In genomic region chr3:85368354-85369120, GRCm38 (mm10) we compare ENCODE assay signal across 16 mouse cellular contexts.
A peak's percentile ranks its signal among the peaks of the same experiment; 100 is the strongest.
DNase-seq lines count a peak whose midpoint lies in the region; ATAC-seq and TF ChIP-seq lines count a peak whose summit lies in the region.
"Had no signal": no experiment of that assay in that cellular context is flagged by ENCODE, and none has a peak within 500 bp of the region (broad histone marks: within the 10 kb centered on the region; RNA-seq: fewer than 3 reads in every experiment).

No protein-coding gene starts in this region.

- no peak overlapping the region for H3K9ac ChIP-seq in heart, embryonic 11.5 days (ENCODE audit: low read depth, low read length)
- H3K9ac ChIP-seq: embryonic facial prominence, embryonic 13.5 days; liver, embryonic 13.5 days; midbrain, embryonic 12.5 days had no signal

- no peaks in the 10 kb centered on the region for H3K36me3 ChIP-seq in heart, embryonic 11.5 days (ENCODE audit: control insufficient read depth, insufficient read depth, low read length)
- H3K36me3 ChIP-seq: embryonic facial prominence, embryonic 13.5 days; liver, embryonic 13.5 days; midbrain, embryonic 12.5 days had no signal

- intact Hi-C loops in heart, postnatal 14 days (cut with DNase I), result no loop called here
- intact Hi-C loops in left cerebral cortex, adult 2 months (cut with DNase I), result loop anchor here (1.0 to 10.0 kb wide), 10 partner anchors 58 to 416 kb away; partner anchors contain the start of gene Gatb

- H3K4me2 ChIP-seq in heart, embryonic 11.5 days, result no peak overlapping the region
- H3K4me2 ChIP-seq: embryonic facial prominence, embryonic 13.5 days; liver, embryonic 13.5 days; midbrain, embryonic 12.5 days had no signal

- no peaks in the 10 kb centered on the region for H3K27me3 ChIP-seq in heart, embryonic 11.5 days (ENCODE audit: control insufficient read depth, insufficient read depth, low read length)
- H3K27me3 ChIP-seq: embryonic facial prominence, embryonic 13.5 days; liver, embryonic 13.5 days had no signal

- WGBS in heart, embryonic 11.5 days (ENCODE audit: insufficient replicate concordance), result 69% methylated on average over 16 of the region's 16 CpGs

- peak overlapping the region; percentile 35; the same call in 1 of the 2 replicates for H3K27ac ChIP-seq in heart, embryonic 11.5 days (ENCODE audit: low read depth, low read length)
- peak overlapping the region; percentile 94 for H3K27ac ChIP-seq in left cerebral cortex, adult 2 months
- H3K27ac ChIP-seq: embryonic facial prominence, embryonic 13.5 days; liver, embryonic 13.5 days; midbrain, embryonic 12.5 days had no signal

- H3K4me3 ChIP-seq in heart, embryonic 11.5 days (ENCODE audit: low read depth, low read length), result no peak overlapping the region
- no peak overlapping the region for H3K4me3 ChIP-seq in left cerebral cortex, adult 2 months
- H3K4me3 ChIP-seq: embryonic facial prominence, embryonic 13.5 days; liver, embryonic 13.5 days; midbrain, embryonic 12.5 days had no signal

- TF ChIP-seq CTCF in left cerebral cortex, adult 2 months (IDR thresholded peaks at IDR 0.05), result no peak

- H3K9me3 ChIP-seq in heart, embryonic 11.5 days (replicated peaks; ENCODE audit: control insufficient read depth, low read length), result no peaks in the 10 kb centered on the region
- H3K9me3 ChIP-seq: embryonic facial prominence, embryonic 13.5 days; liver, embryonic 13.5 days; midbrain, embryonic 12.5 days had no signal

- no peak for DNase-seq in heart, postnatal 14 days
- peak; percentile 91 for DNase-seq in right cerebral cortex, adult 18-20 months
- no peak for DNase-seq in right cerebral cortex, postnatal 4 days
- peak; percentile 66 to 70 for DNase-seq in left cerebral cortex, adult 2 months (ENCODE audit: extremely low spot score in 1 of 2, low spot score in 2 of 2)
- no peak for DNase-seq in thymus, postnatal 25 days
- no peak for DNase-seq in ovary, postnatal 10 days (ENCODE audit: low spot score)
- DNase-seq: cerebellum, adult 18-20 months; gastrocnemius, postnatal 25 days; kidney, adult 2 months; liver, embryonic 13.5 days; thymus, adult 18-20 months had no signal

- ATAC-seq in heart, embryonic 11.5 days (replicated peaks; ENCODE audit: insufficient number of reproducible peaks, low FRiP score, low TSS enrichment), result no peak
- ATAC-seq in cerebellum, adult (ENCODE audit: insufficient number of reproducible peaks, low FRiP score, low TSS enrichment), result no peak
- ATAC-seq: activated CD4-positive, CD25-positive, alpha-beta regulatory T cell, adult 4 months had no signal

- H3K4me1 ChIP-seq in heart, embryonic 11.5 days (ENCODE audit: control insufficient read depth, insufficient read depth, low read length), result peaks cover 15% of the 10 kb centered on the region
- H3K4me1 ChIP-seq: liver, embryonic 13.5 days; midbrain, embryonic 12.5 days had no signal

Comparison
In these comparisons a context has a peak if more than half of its experiments do, and no peak if none do; other contexts are left out.
1. DNase-seq: peak in right cerebral cortex, adult 18-20 months (single experiment) and left cerebral cortex, adult 2 months (2 of 2); none in heart, postnatal 14 days (0 of 2), right cerebral cortex, postnatal 4 days (single experiment), thymus, postnatal 25 days (single experiment) and ovary, postnatal 10 days (single experiment).